Mouse (Mus musculus): ENCODE results near the gene Krt9. TPM values are rescaled to one million over a fixed set of nuclear protein-coding genes. Genes with fewer than 3 reads are reported as not detected.

Krt9 gene
- polyA plus RNA-seq, 1 experiment from 2014 or later = not detected

GRCm38 (mm10) chr11:100148615-100149330, 44.3 kb downstream of the Krt9 start, which contains the start of gene Krt19:
Gene Krt19 (minus strand): TSS chr11:100148665.
- 43% methylated on average over 9 of the region's 9 CpGs for WGBS
- peak within 1 kb of the TSS; percentile 3; the same call in 1 of the 2 replicates for H3K9ac ChIP-seq

GRCm38 (mm10) chr11:100147566-100148353, 45.3 kb downstream of the Krt9 start:
- no peak overlapping the region for H3K4me2 ChIP-seq
- WGBS = 31% methylated on average over 5 of the region's 5 CpGs
- H3K4me3 ChIP-seq = no peak overlapping the region
- H3K27me3 ChIP-seq (replicated peaks) = peaks cover 30% of the 10 kb centered on the region
- H3K9ac ChIP-seq = peak overlapping the region; percentile 3; the same call in 1 of the 2 replicates
- H3K27ac ChIP-seq (replicated peaks) = no peak overlapping the region
- no peak for ATAC-seq (ENCODE audit: extremely low read depth, insufficient number of reproducible peaks, low FRiP score, low TSS enrichment)
- no peaks in the 10 kb centered on the region for H3K9me3 ChIP-seq
- no peaks in the 10 kb centered on the region for H3K36me3 ChIP-seq
- H3K4me1 ChIP-seq = peaks cover 40% of the 10 kb centered on the region

More at GRCm38 (mm10) chr11:100148615-100149330, 44.3 kb downstream of the Krt9 start, which contains the start of gene Krt19:
- H3K27me3 ChIP-seq (replicated peaks) = peaks cover 28% of the 10 kb centered on the region
- H3K4me2 ChIP-seq = no peak within 1 kb of the TSS
- H3K36me3 ChIP-seq = no peaks in the 10 kb centered on the region
- no peak for ATAC-seq (ENCODE audit: extremely low read depth, insufficient number of reproducible peaks, low FRiP score, low TSS enrichment)
- no peak within 1 kb of the TSS for H3K27ac ChIP-seq (replicated peaks)
- H3K4me3 ChIP-seq = no peak within 1 kb of the TSS
- no peaks in the 10 kb centered on the region for H3K9me3 ChIP-seq
- peaks cover 47% of the 10 kb centered on the region for H3K4me1 ChIP-seq

- ATAC-seq (ENCODE audit: extremely low read depth, insufficient number of reproducible peaks, low FRiP score, low TSS enrichment) = no peak; the same call in 1 of the 2 replicates
- WGBS = 1% methylated on average over 13 of the region's 13 CpGs
- H3K9ac ChIP-seq = peak overlapping the region; percentile 79
Measured at GRCm38 (mm10) chr11:100145858-100146560, 47.0 kb downstream of the Krt9 start.

GRCm38 (mm10) chr11:100145104-100145503, 47.9 kb downstream of the Krt9 start:
- Histone ChIP-seq H3K9me3 (no peaks in the 10 kb centered on the region), H3K27me3 (replicated peaks) (peaks cover 30% of the 10 kb centered on the region), H3K27ac (replicated peaks) (peak overlapping the region; percentile 59), H3K4me3 (peak overlapping the region; percentile 59), H3K4me2 (peak overlapping the region; percentile 84), H3K36me3 (peaks cover 17% of the 10 kb centered on the region), H3K9ac (peak overlapping the region; percentile 79), H3K4me1 (peaks cover 40% of the 10 kb centered on the region)
- under 1% methylated on average over 20 of the region's 20 CpGs for WGBS
- no peak for ATAC-seq (ENCODE audit: extremely low read depth, insufficient number of reproducible peaks, low FRiP score, low TSS enrichment)

More at GRCm38 (mm10) chr11:100145858-100146560, 47.0 kb downstream of the Krt9 start:
- Histone ChIP-seq H3K4me3 (peak overlapping the region; percentile 59), H3K9me3 (no peaks in the 10 kb centered on the region), H3K27ac (replicated peaks) (peak overlapping the region; percentile 59), H3K27me3 (replicated peaks) (peaks cover 30% of the 10 kb centered on the region), H3K36me3 (peaks cover 8% of the 10 kb centered on the region), H3K4me1 (peaks cover 40% of the 10 kb centered on the region), H3K4me2 (peak overlapping the region; percentile 84)

- no peaks in the 10 kb centered on the region for H3K9me3 ChIP-seq
- H3K4me2 ChIP-seq = no peak overlapping the region
- H3K9ac ChIP-seq = no peak overlapping the region
- no peak overlapping the region for H3K27ac ChIP-seq (replicated peaks)
- peaks cover 28% of the 10 kb centered on the region for H3K4me1 ChIP-seq
- WGBS = 79% methylated on average over 21 of the region's 21 CpGs
- H3K27me3 ChIP-seq (replicated peaks) = peaks cover 31% of the 10 kb centered on the region
- no peak for ATAC-seq (ENCODE audit: extremely low read depth, insufficient number of reproducible peaks, low FRiP score, low TSS enrichment)
- no peak overlapping the region for H3K4me3 ChIP-seq
- H3K36me3 ChIP-seq = peaks cover 17% of the 10 kb centered on the region
Measured at GRCm38 (mm10) chr11:100140966-100141365, 52.1 kb downstream of the Krt9 start.

GRCm38 (mm10) chr11:100139391-100139790, 53.7 kb downstream of the Krt9 start:
- H3K36me3 ChIP-seq = peaks cover 17% of the 10 kb centered on the region
- H3K27me3 ChIP-seq (replicated peaks) = peaks cover 31% of the 10 kb centered on the region
- no peak overlapping the region for H3K4me3 ChIP-seq
- no peak for ATAC-seq (ENCODE audit: extremely low read depth, insufficient number of reproducible peaks, low FRiP score, low TSS enrichment)
- H3K9me3 ChIP-seq = no peaks in the 10 kb centered on the region
- no peak overlapping the region for H3K9ac ChIP-seq
- no peak overlapping the region for H3K27ac ChIP-seq (replicated peaks)
- H3K4me1 ChIP-seq = peaks cover 19% of the 10 kb centered on the region
- WGBS = 52% methylated on average over 2 of the region's 2 CpGs
- no peak overlapping the region for H3K4me2 ChIP-seq

- Histone ChIP-seq H3K27ac (replicated peaks) (no peak overlapping the region), H3K4me2 (no peak overlapping the region), H3K9me3 (no peaks in the 10 kb centered on the region), H3K36me3 (peaks cover 17% of the 10 kb centered on the region), H3K4me1 (peaks cover 19% of the 10 kb centered on the region), H3K27me3 (replicated peaks) (peaks cover 31% of the 10 kb centered on the region), H3K4me3 (no peak overlapping the region), H3K9ac (no peak overlapping the region)
- WGBS = 47% methylated on average over 7 of the region's 7 CpGs
- ATAC-seq (ENCODE audit: extremely low read depth, insufficient number of reproducible peaks, low FRiP score, low TSS enrichment) = no peak
Measured at GRCm38 (mm10) chr11:100138809-100139208, 54.2 kb downstream of the Krt9 start.

GRCm38 (mm10) chr11:100137693-100138092, 55.4 kb downstream of the Krt9 start:
- no peak overlapping the region for H3K4me3 ChIP-seq
- peaks cover 17% of the 10 kb centered on the region for H3K36me3 ChIP-seq
- no peak overlapping the region for H3K4me2 ChIP-seq
- H3K4me1 ChIP-seq = peaks cover 19% of the 10 kb centered on the region
- WGBS = 50% methylated on average over 5 of the region's 5 CpGs
- no peak overlapping the region for H3K27ac ChIP-seq (replicated peaks)
- peaks cover 36% of the 10 kb centered on the region for H3K27me3 ChIP-seq (replicated peaks)
- no peak for ATAC-seq (ENCODE audit: extremely low read depth, insufficient number of reproducible peaks, low FRiP score, low TSS enrichment)
- H3K9me3 ChIP-seq = no peaks in the 10 kb centered on the region
- H3K9ac ChIP-seq = no peak overlapping the region

Other genes starting within 250 kb of the Krt9 start
- gene Krtap9-5, start 244.8 kb downstream of the Krt9 start, polyA plus RNA-seq (2015; fragmentation: Nextera tagmentation; extraction: Ambion mirVana) = not detected in 2 replicates
- gene Krtap29-1, start 214.2 kb downstream of the Krt9 start, polyA plus RNA-seq (2015; fragmentation: Nextera tagmentation; extraction: Ambion mirVana) = not detected in 2 replicates
- gene Krtap16-1, start 206.6 kb downstream of the Krt9 start, polyA plus RNA-seq (2015; fragmentation: Nextera tagmentation; extraction: Ambion mirVana) = not detected in 2 replicates
- not detected in 2 replicates for gene Krtap17-1, start 199.3 kb downstream of the Krt9 start, polyA plus RNA-seq (2015; fragmentation: Nextera tagmentation; extraction: Ambion mirVana)
- not detected in 2 replicates for gene Krt33a, start 177.0 kb downstream of the Krt9 start, polyA plus RNA-seq (2015; fragmentation: Nextera tagmentation; extraction: Ambion mirVana)
- not detected in 2 replicates for gene Krt33b, start 163.4 kb downstream of the Krt9 start, polyA plus RNA-seq (2015; fragmentation: Nextera tagmentation; extraction: Ambion mirVana)
- not detected in 2 replicates for gene Krt34, start 151.7 kb downstream of the Krt9 start, polyA plus RNA-seq (2015; fragmentation: Nextera tagmentation; extraction: Ambion mirVana)
- not detected in 2 replicates for gene Krt31, start 142.7 kb downstream of the Krt9 start, polyA plus RNA-seq (2015; fragmentation: Nextera tagmentation; extraction: Ambion mirVana)
- not detected in 2 replicates for gene Krt32, start 105.0 kb downstream of the Krt9 start, polyA plus RNA-seq (2015; fragmentation: Nextera tagmentation; extraction: Ambion mirVana)
- gene Krt35, start 97.0 kb downstream of the Krt9 start, polyA plus RNA-seq (2015; fragmentation: Nextera tagmentation; extraction: Ambion mirVana) = not detected in 2 replicates
- gene Krt36, start 87.6 kb downstream of the Krt9 start, polyA plus RNA-seq (2015; fragmentation: Nextera tagmentation; extraction: Ambion mirVana) = not detected in 2 replicates
- gene Krt13, start 71.7 kb downstream of the Krt9 start, polyA plus RNA-seq (2015; fragmentation: Nextera tagmentation; extraction: Ambion mirVana) = not detected in 2 replicates
- gene Krt15, start 57.3 kb downstream of the Krt9 start, polyA plus RNA-seq (2015; fragmentation: Nextera tagmentation; extraction: Ambion mirVana) = 1.2 and 1.5 TPM in 2 replicates
- gene Krt19, start 44.6 kb downstream of the Krt9 start, polyA plus RNA-seq (2015; fragmentation: Nextera tagmentation; extraction: Ambion mirVana) = 72.6 and 74.0 TPM in 2 replicates
- gene Krt14, start 14.3 kb upstream of the Krt9 start, polyA plus RNA-seq (2015; fragmentation: Nextera tagmentation; extraction: Ambion mirVana) = 3.0 and 3.1 TPM in 2 replicates
- not detected in 2 replicates for gene Krt16, start 55.7 kb upstream of the Krt9 start, polyA plus RNA-seq (2015; fragmentation: Nextera tagmentation; extraction: Ambion mirVana)
- gene Krt17, start 67.8 kb upstream of the Krt9 start, polyA plus RNA-seq (2015; fragmentation: Nextera tagmentation; extraction: Ambion mirVana) = 2.3 and 3.0 TPM in 2 replicates
- not detected in 2 replicates for gene Krt42, start 76.6 kb upstream of the Krt9 start, polyA plus RNA-seq (2015; fragmentation: Nextera tagmentation; extraction: Ambion mirVana)
- 1,570 and 1,681 TPM in 2 replicates for gene Eif1, start 126.6 kb upstream of the Krt9 start, polyA plus RNA-seq (2015; fragmentation: Nextera tagmentation; extraction: Ambion mirVana)
- not detected in 2 replicates for gene Gast, start 141.2 kb upstream of the Krt9 start, polyA plus RNA-seq (2015; fragmentation: Nextera tagmentation; extraction: Ambion mirVana)
- gene Hap1, start 162.9 kb upstream of the Krt9 start, polyA plus RNA-seq (2015; fragmentation: Nextera tagmentation; extraction: Ambion mirVana) = 8.0 and 9.3 TPM in 2 replicates
- 107 and 111 TPM in 2 replicates for gene Jup, start 204.5 kb upstream of the Krt9 start, polyA plus RNA-seq (2015; fragmentation: Nextera tagmentation; extraction: Ambion mirVana)
- gene P3h4, start 221.6 kb upstream of the Krt9 start, polyA plus RNA-seq (2015; fragmentation: Nextera tagmentation; extraction: Ambion mirVana) = 62.9 and 63.5 TPM in 2 replicates
- 112 and 119 TPM in 2 replicates for gene Fkbp10, start 222.5 kb upstream of the Krt9 start, polyA plus RNA-seq (2015; fragmentation: Nextera tagmentation; extraction: Ambion mirVana)
- gene Nt5c3b, start 248.6 kb upstream of the Krt9 start, polyA plus RNA-seq (2015; fragmentation: Nextera tagmentation; extraction: Ambion mirVana) = 104 and 110 TPM in 2 replicates
- 0.33 and 0.60 TPM in 2 replicates for gene Klhl10, start 248.7 kb upstream of the Krt9 start, polyA plus RNA-seq (2015; fragmentation: Nextera tagmentation; extraction: Ambion mirVana)